Mouse (Mus musculus) liver, adult 2 months (tissue): Measurements from ENCODE around the gene Fyttd1.

Source experiments
- CTCF ChIP-seq: fragments of 200-500 bp; IDR thresholded peaks from 2 replicates; pipeline ENCODE4 v1.5.1; 2011; ENCODE audit warnings: low read depth, low read length, control low read depth
- POLR2A ChIP-seq: fragments of 200-500 bp; IDR thresholded peaks from 2 replicates; pipeline ENCODE4 v1.6.1; 2011; ENCODE audit warnings: low read length, control low read depth; ENCODE audit not compliant: insufficient read depth; ENCODE audit errors: extremely low read depth

GRCm38 (mm10) chr16:32878972-32879926 lies 1.9 kb downstream of the Fyttd1 start:
- no peak for TF ChIP-seq POLR2A
- no peak for TF ChIP-seq CTCF
